Mouse (Mus musculus): ENCODE measurements around the gene Cygb.
"Not testable (repeated sequence)": the region's sequence is repeated elsewhere in the genome, so short reads cannot be mapped to it uniquely, and the experiment has no call there.

The Cygb gene

GRCm38 (mm10) chr11:116654255-116654821 is at the start of gene Cygb:
Cygb (minus strand) TSS chr11:116654313.
- DNase-seq = no peak

GRCm38 (mm10) chr11:116701377-116701841 is 47.3 kb upstream of the Cygb start:
- DNase-seq = no peak

GRCm38 (mm10) chr11:116697521-116697920 is 43.4 kb upstream of the Cygb start:
- DNase-seq = no peak

- DNase-seq = no peak
Observed at GRCm38 (mm10) chr11:116696426-116696825, 42.3 kb upstream of the Cygb start.

- DNase-seq = no peak
Observed at GRCm38 (mm10) chr11:116695194-116695880, 41.2 kb upstream of the Cygb start.

GRCm38 (mm10) chr11:116694250-116695193 is 40.4 kb upstream of the Cygb start:
- DNase-seq = no peak

GRCm38 (mm10) chr11:116693899-116694249 is 39.8 kb upstream of the Cygb start:
- no peak for DNase-seq

- no peak for DNase-seq
Observed at GRCm38 (mm10) chr11:116690701-116691575, 36.8 kb upstream of the Cygb start.

- DNase-seq = no peak
Observed at GRCm38 (mm10) chr11:116689622-116690021, 35.5 kb upstream of the Cygb start.

- DNase-seq = no peak
Observed at GRCm38 (mm10) chr11:116687897-116688296, 33.8 kb upstream of the Cygb start.

- no peak for DNase-seq
Observed at GRCm38 (mm10) chr11:116685729-116686128, 31.6 kb upstream of the Cygb start.

- no peak for DNase-seq
Observed at GRCm38 (mm10) chr11:116683777-116684176, 29.7 kb upstream of the Cygb start.

- no peak for DNase-seq
Observed at GRCm38 (mm10) chr11:116682501-116683144, 28.5 kb upstream of the Cygb start.

GRCm38 (mm10) chr11:116681147-116681546 is 27.0 kb upstream of the Cygb start:
- DNase-seq = no peak

- DNase-seq = no peak
Observed at GRCm38 (mm10) chr11:116680321-116681091, 26.4 kb upstream of the Cygb start.

- DNase-seq = no peak
Observed at GRCm38 (mm10) chr11:116679148-116679547, 25.0 kb upstream of the Cygb start.

- no peak for DNase-seq
Observed at GRCm38 (mm10) chr11:116677711-116678441, 23.8 kb upstream of the Cygb start.

- no peak for DNase-seq
Observed at GRCm38 (mm10) chr11:116676175-116676976, 22.3 kb upstream of the Cygb start.

GRCm38 (mm10) chr11:116675429-116675828 is 21.3 kb upstream of the Cygb start:
- DNase-seq = not testable (repeated sequence)

All from spleen, adult 18-20 months (tissue).